ENCODE assay signal across 1 mouse cellular context in genomic region chr13:14033309-14034072, GRCm38 (mm10).
A peak's percentile ranks its signal among the peaks of the same experiment; 100 is the strongest.
TF ChIP-seq lines count a peak whose summit lies in the region.

No protein-coding gene starts in this region.

TF ChIP-seq in MEL, 35 proteins besides CTCF, POLR2A, EP300 and RAD21 (continued from another document):
- TF ChIP-seq USF2 (IDR thresholded peaks at IDR 0.05; ENCODE audit: borderline replicate concordance in 1 of 2, insufficient read depth in 1 of 2, low read depth in 1 of 2, low read length in 2 of 2) (0 out of 4 replicates have a peak, but pooled peaks of 1 of the 2 experiments have one; percentile 51), HCFC1 (IDR thresholded peaks at IDR 0.05; ENCODE audit: low read depth, low read length) (no peak), BHLHE40 (IDR thresholded peaks at IDR 0.05; ENCODE audit: borderline replicate concordance, low read depth, low read length) (peak; percentile 65; the same call in 1 of the 2 replicates), CHD2 (IDR thresholded peaks at IDR 0.05; ENCODE audit: low read length) (no peak), JUND (IDR thresholded peaks at IDR 0.05; ENCODE audit: low read depth, low read length) (no peak), GATA1 (IDR thresholded peaks at IDR 0.05; ENCODE audit: low read depth, low read length) (peak; percentile 98), TCF12 (IDR thresholded peaks at IDR 0.05; ENCODE audit: low read depth, low read length) (peak; percentile 91), MYB (IDR thresholded peaks at IDR 0.05; ENCODE audit: low read depth, low read length) (peak; percentile 74), ZMIZ1 (IDR thresholded peaks at IDR 0.05; ENCODE audit: low read depth, low read length) (no peak; the same call in 1 of the 2 replicates)
